Mouse (Mus musculus) frontal cortex, adult (tissue): ENCODE measurements at regions not wholly inside any gene's neighbourhood (a gene's known extent, or its start where the extent isn't known, plus 50 kb on each side); places are given as distances from the start of the nearest gene placed in this dataset.

ENCODE experiments used
- ATAC-seq: cut with Nextera tagmentation; 2 replicates; pipeline ENCODE4 v1.9.2; 2017; ENCODE audit warnings: mild to moderate bottlenecking, moderate library complexity, mixed read lengths; ENCODE audit not compliant: low TSS enrichment

DNA sequence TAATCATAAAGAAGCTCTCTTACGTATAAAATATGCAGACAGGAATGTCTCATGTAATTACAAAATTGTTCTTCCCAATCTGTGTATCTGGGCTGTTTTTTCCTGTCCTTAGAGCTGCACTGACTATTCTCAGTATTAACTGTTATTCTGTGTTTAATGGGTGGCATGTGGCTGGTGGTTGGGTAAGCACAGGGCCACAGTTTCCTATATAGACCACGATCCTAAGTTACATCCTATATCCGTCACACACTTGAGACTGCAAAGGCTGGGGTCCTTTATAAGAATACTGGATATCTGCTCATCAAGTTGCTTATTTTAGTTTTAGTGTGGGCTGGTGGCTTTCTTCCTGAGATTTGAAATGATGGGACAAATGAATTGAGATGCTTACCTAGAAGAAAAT, 159.0 kb downstream of the Sox4 start:
- ATAC-seq, result no peak

DNA sequence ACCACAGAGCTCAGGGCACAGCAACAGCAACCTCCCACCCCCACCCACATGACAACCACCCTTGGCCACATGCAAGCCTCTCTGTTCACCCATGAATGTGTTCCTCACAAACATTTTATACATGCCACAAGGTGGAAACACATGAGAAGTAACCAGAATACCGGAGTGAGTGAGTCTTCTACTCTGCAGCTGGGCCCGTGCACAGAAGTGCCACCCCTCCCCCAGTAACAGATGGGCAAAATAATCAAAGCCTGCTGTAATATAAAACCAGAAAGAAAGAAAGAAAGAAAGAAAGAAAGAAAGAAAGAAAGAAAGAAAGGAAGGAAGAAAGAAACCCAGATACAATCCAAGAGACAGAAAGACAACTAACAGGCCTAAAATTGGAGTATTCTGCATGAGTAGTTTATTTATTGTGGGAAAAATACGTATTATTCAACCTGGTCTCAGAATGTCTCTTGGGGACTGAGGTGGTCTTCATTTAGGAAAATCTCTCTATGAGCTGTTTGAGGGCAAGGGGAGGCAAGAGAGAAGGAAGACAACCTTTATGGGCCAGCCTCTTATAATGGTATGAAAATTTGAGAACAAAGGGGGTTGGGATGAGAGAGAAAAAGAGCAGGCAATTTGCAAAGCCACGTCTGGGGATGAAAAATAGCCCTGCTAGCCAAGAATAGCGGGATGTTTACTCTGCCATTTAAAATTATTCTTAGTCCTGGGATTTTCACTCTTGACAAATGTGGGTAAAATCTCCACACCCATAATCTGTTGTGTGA, 160.2 kb downstream of the Sox4 start:
- no peak for ATAC-seq

DNA sequence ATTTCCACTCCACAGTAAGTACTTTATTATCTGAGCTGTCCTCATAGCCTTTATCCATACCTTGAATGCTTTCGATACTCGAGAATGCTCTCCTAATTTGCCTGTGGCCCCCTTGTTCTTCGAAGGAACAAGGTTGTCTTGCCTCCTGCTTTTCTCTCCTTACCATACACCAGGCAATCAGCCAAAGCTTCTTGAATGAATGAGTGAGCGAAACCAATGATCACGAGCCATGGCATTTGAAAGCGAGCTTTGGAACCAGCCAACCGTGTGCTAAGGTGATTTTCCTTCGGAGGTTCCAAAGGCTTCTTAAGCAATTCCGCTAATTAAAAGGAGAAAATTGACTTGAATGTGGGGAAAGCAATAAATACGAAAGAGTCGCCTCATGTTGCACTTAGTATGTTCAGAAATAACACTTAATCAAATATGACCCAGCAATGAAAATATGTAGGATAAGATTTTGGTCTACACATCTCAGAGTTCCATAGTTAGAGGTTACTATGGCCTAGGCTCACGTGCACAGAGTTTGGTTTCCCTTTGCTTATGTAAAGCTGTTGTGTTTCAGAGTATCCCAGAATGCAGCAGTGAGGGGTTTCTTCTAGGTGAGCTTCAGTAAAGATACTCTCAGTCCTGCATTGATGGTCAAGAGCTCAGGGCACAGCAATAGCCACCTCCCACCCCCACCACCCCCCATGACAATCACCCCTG, 160.9 kb downstream of the Sox4 start:
- no peak for ATAC-seq

DNA sequence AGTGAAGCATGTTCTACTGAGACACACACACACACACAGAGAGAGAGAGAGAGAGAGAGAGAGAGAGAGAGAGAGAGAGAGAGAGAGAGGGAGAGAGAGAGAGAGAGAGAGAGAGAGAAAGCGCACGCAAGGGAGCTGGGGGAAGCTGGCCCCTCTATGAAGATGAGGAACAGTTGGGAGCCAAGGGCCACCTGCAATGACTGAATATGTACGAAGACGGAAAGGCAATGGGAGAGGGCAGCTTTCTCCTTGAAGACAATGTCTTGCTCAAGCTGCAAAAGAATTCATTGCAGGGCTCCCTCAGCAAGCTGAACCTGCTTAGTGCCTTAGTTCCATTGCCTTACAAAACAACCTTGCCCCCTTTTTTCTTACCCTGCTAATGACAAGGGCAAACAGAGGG, 163.1 kb downstream of the Sox4 start:
- no peak for ATAC-seq

DNA sequence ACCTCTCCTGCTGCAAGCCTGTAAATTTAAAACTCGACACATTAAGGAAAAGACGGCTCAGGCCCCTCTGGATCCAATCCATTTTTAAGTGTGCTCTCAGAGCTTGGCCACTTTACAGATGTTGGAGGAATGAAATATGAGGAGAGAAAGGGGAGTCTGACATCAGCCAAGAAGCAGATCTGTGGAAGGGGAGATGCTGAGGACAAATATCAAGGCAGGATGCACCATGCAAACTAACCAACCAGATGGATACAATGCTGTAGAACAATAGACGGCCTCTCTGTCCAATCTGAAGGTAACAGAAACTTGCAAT, 166.2 kb downstream of the Sox4 start:
- no peak for ATAC-seq

DNA sequence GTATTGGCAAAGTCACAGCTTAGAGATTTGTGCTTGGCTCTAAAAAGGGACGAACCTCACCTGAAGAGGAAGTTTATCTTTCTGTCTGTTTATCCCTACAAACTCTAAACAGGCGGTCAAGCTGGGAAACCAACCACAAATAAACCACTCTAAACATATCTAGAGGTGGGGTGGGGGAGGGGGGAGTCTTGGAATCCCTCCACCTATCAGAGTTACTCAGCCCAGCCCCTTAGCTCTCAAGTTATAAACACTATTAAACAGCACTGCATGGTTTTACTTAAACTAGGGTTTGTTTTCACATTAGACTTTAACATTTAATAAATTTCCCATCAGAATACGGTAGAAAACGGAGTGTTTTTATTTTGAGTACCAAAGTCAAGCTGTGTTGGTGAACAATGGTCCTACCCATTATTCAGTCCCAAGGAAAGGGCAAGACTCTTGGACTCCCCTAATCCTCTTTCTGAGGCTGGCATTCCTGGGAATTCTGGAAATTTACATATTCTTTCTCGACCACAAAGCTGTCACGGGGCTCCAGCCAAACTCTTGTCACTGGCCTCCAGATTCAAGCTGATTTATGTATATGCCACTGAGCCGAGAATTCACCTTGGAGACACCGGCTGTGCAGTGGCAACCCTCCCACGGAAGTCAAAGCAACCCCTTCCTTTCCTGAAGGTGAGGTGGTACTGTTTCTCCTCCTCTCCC, 166.7 kb downstream of the Sox4 start:
- ATAC-seq, result no peak

DNA sequence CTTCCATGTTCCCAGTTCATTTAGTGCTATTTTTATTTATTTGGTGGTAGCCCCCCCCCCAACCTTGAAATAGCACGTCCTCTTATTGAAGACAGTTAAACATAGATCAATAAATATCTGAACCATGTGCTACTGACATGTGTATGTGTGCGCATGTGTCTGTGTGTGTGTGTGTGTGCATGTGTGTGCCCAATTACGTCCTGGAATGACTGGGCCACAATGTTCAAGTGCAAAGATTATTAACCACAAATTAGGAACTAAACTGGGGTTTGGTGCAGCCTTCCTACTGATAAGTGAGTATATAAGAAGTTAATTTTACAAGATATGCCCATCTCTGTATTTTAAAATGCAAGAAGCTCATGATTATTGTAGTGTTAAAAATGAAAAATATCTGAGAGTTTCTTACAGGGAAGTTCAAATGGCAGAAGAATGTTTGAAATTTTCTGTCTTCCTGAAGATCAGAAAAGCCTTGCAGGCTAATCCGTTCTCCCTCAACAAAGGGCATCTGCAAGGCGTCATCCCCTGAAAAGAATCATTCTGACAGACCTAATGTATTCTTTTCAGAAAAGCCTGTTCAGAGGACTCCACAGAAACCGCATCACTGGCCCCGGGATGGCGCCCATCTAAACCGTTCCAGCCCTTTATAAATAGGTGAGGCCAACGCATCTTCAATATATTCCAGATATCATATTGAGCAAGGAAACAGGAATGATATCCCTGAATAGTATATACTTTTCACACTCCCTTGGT, 170.8 kb downstream of the Sox4 start:
- ATAC-seq, result no peak

DNA sequence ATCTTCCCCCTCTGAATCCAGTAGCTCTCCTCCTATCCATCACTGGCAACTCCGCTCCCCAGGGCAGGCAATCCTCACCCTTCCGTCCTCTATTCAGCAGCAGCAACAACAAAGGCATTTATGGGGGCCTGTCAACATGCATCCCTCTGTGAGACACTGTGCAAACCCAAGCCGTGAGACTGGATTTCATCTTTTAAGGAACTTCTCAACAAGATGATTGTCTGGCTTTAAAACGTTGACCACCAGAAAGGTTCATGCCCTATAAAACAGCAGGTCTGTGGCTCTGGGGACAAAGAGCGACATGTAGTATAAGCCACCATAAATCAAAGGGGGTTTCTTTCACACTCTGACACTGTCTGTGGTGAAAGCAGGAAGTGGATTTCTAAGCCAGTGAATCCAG, 171.4 kb downstream of the Sox4 start:
- no peak for ATAC-seq

DNA sequence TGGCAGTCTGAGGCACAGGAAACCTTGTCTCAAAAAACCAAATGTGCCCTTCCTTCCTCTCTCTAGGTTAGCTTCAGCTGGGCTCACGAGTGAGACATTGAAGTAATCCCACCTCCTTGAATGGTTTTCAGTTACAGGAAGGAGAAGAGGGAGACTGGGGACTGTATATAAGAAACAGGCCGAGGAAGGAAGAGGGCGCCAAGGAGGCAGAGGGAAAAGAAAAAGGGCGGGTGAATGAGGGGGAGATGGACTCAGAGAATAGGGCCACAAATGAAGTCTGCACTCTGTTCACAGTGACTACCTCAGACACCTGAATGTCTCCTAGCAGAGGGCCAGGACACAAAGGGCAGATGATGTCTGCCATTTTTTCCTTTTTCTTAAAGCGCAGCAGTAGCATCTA, 171.9 kb downstream of the Sox4 start:
- no peak for ATAC-seq

DNA sequence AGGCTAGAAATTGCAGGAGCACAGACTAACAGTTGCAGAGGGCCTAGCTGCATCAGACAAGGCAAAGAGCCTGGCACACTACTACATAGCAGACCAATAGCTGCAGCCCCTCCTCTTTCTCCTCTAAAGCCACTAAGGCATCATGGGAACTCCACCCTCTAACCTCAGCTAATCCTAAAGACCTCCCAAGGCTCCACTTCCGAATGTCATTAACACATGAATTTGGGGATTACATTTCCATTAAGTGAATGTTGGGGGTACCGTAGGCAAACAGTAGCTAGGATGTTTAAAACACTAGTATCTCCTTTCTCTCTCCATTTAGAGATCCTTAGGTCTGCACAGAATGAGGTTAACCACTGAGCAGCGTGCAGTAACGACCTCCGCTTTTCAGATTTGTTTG, 173.1 kb downstream of the Sox4 start:
- no peak for ATAC-seq

DNA sequence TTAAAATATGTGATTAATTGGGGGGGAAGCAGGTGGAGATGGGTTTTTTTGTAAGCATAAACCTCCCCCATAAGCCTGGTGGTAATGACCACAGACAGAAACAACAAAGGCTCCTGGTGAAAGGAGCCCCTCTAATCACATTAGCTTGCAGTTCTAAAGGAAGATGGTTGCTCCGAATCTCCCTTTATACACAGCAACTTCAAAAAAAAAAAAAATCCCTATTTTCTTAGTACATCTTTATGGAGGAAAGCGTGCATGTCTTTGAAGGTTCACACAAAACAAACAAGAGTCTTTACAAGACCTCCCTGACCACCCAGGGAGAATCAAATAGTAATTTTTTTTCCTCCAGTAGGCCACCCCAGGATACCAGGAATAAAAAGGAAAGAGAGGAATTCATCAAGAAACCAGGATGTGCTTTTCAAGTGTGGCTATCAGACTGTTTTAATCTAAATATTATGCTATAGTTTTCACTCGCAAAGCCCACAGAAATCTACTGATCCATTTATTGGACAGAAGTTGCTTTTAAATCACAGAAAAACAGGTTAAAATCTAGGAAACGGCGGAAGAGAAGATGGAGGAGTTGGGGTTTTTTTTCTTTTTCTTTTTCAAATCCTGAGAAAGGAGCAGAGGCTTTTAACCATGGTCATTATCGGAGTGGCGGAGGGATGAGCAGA, 178.2 kb downstream of the Sox4 start:
- ATAC-seq, result no peak

DNA sequence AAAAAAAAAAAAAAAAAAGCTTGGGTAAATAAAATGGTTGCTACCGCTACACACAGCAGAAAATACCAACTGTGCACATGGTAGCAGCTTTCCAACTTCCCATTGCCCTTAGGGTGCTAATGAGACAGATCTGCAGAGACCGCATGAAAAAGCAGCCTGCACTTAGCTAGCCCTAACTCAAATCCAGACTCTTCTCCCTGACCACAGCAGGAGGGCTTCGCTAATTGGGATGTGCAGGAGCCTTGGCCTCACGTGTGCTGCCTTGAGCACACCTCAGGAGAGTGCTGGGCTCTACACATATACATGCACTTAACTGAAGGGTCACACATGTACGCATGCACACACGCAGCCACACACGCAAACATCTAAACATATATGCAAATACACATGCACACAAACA, 178.9 kb downstream of the Sox4 start:
- ATAC-seq, result no peak

DNA sequence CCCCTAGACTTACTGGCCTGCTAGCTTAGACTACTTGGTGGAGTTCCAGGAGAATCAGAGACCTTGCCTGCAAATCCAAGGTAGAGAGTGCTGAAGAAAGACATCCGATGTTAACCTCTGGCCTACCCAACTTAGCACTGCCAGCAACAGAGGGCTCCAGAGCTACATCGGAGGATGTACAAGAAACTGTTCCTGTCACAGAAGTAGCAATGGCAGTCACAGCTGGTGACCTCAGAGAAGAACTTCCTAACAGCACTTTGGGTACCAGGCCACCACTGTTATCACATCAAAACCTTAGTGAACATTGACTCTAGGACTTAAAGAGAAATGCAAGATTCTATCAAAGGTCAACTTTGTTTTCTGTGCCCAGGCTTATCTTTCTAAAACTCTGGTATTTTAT, 180.0 kb downstream of the Sox4 start:
- no peak for ATAC-seq

DNA sequence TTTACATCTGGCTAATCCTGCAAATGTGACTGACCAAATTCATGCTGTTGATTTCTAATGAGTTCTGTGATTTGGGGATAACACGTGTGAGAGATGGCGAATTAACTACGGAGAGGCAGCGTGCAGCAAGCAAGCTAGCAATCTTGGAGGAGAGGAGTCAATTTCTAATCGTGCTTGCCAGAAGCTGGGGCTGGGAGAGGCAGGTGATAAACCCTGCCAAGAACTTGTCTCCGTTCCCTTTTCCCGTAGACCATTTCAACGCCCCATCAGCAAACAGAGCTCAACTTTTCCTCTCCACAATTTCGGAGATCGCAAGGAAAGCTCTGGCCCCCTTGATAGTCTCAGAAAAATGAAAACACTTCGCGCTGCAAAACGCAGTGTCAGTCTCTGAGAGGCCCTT, 183.0 kb downstream of the Sox4 start:
- peak; percentile 69 for ATAC-seq

DNA sequence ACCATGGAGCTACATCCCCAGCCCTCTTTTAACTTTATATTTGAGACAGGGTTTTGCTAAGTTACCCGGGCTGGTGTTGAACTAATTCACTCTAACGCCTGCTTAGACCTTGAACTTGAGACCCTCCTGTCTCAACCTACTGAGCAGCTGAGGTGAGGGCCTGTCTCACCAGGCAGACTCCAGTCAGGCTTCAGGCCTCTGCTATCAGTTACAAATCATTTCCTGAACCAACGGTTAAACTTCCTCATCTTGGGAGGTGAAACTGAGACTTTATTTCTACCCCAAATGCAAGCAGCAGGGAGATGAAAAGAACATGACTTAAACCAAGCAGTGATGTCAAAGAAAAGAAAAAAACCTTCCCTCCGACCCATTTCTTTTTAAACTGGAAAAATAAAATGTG, 183.5 kb downstream of the Sox4 start:
- ATAC-seq, result peak; percentile 7; the same call in 1 of the 2 replicates

DNA sequence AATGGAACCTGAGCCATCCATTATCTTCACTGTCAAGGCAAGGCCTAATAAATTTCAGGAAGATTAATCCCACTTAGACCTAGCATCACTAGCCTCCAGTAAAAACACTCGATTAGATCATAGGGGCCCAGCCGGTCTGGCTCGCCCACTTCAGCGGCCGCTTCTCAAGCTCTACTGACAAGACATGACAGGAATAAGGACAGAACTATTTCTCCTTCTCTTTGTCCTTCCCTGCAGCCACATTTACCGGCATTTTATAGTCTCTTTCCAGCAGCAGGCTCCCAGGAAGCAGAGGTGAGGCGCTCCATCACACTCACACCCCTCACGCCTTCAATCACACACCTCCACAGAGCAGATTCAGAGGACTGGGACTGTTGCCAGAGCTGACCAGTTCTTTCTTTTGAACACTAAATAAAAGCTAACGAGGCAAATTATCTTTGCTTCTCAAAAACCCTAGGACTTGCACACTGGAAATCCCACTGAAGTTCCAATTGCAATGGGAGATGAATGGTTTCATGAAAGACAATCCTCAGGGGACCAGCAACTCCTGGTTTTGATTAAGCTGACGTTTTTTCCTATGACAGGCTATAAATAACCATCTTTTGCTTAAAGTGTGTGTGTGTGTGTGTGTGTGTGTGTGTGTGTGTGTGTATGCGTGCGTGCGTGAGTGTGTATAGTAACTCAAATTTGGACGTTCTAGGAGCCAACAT, 184.6 kb downstream of the Sox4 start:
- no peak for ATAC-seq

DNA sequence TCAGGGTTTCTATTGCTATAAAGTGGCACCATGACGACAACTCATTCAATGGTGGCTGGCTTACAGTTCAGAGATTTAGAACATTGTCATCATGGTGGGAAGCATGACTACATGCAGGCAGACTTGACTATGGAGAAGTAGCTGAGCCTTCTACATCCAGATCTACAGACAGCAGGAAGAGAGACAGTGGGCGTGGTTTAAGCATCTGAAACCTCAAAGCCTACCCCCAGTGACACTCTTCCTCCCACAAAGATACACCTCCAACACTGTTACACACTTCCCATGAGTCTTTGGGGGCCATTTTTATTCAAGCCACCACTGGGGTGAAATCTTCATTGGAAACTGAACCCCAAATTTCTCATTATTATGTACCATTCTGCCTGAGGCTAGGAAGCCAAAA, 191.0 kb downstream of the Sox4 start:
- no peak for ATAC-seq

DNA sequence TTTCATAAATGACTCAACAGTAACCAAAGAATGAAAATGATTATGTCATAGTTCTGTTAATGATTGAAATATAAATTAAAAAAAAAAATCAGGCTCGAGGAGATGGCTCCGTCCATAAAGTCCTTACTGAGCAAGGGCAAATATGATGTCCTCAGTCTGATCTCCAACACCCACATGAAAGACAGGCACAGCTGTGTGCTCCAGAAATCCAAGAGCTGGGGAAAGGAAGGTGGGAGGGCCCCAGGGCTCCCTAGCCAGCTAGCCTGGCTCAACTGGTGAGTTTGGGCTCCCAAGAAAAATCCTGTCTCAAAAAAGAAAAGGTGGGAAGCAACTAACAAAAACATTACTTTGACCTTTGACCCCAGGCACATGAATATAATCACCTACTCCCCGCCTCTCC, 194.5 kb downstream of the Sox4 start:
- ATAC-seq, result no peak

DNA sequence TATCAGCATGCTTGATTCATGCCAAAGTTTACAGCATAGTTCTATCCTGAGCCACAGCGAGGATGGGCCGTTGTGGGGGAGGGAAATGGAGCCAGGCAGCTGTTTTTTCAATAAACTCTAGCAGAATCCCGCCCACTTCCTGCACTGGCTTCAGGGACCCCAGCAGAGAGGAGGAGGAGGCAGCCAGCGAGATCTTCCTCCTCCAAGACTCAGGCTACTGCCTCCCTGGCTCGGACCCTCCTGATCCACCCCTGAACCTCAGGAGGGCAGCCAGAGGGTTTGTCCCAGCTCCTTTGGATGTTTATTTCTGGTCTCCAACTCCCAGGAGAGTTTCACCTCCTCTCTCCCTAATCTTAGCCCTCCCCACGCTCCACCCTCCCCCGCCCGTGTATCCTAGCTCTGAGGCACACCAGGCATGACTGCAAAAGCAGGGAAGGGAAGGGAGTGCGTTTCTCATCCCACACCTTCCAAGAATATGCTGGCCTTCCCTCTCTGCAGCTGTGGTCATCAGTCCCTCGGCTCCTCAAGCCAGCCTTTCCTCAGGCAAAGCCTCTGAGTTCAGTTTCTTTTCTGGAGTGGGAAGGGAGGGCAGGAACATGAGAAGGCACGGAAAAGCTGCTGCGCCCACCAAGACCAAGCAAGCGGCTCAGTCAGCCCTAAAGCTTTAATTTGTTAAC, 195.5 kb downstream of the Sox4 start:
- ATAC-seq, result peak; percentile 90

DNA sequence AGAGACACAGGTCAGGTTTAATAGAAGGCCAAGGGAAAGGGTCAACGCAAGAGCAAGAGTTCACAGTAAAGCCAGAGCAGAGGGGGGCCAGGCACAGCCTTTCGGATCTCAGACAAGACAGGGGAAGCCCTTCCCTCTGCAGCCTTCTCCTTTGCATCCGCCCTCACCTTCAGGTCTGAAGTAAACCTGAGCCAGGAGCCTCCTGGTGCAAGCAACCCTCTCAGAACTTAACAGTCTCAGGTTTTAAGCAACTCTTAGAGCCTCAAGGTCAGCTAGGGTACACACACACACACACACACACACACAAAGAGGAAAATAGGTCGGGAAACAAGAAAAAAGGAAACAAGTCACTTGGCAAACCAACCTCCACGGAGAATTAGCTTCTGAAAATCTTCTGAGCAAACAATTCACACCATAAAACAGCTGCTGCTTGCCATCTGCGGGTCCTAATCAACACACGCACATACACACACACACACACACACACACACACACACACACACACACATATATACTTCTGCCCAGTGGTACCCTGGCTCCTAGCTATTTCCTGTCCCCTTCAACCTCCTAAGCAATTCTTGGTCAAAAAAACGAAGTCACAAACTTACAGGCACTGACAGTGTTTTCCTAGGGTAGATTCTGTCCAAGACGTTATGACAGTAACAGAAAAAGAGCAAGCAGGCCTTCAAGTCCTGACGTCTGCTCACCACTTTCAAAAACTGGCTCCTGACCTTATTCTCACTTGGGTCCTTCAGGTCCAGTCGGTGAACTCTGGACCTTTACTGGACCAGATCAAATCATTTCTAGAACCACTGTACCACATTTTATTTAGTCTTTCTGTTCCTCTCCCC, 196.4 kb downstream of the Sox4 start:
- ATAC-seq, result no peak
